Mouse (Mus musculus) embryonic fibroblast, embryonic 13.5 days (primary cell): ENCODE measurements at regions not wholly inside any gene's neighbourhood (a gene's known extent, or its start where the extent isn't known, plus 50 kb on each side); places are given as distances from the start of the nearest gene placed in this dataset.

ENCODE experiments used
- CTCF ChIP-seq: IDR thresholded peaks from 2 replicates; pipeline ENCODE4 v1.5.1; 2011; ENCODE audit warnings: mild to moderate bottlenecking, control low read depth, low read length, moderate library complexity, borderline replicate concordance; ENCODE audit not compliant: insufficient read depth
- POLR2A ChIP-seq: IDR thresholded peaks from 2 replicates; pipeline ENCODE4 v1.6.1; 2011; ENCODE audit warnings: low read depth, mild to moderate bottlenecking, control low read depth, low read length, moderate library complexity

DNA sequence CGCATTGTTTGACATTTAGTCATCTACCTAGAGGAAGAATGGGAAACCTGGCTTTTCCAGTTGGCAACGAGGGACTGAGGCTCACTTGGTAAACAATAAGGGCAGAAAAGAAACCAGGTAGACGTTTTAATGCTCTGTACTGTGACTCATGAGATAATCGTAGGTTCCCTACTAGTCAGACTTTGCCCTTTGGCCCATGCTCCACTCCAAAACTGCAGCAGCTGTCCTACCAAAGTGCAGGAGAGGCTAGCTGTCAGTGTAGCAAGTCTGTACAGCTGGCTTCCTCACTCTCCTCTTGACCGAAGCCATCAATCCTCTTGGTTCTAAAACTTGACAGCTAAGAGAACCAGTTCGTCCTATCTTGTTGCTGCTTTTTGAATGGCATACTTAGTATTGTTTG, 100.2 kb downstream of the Snx18 start:
- no peak for TF ChIP-seq CTCF
- no peak for TF ChIP-seq POLR2A
